Mouse (Mus musculus): ENCODE measurements around the gene Gdpd2. TPM values are rescaled to one million over a fixed set of nuclear protein-coding genes. Genes with fewer than 3 reads are reported as not detected.
A peak's percentile ranks its signal among the peaks of the same experiment; 100 is the strongest.

The Gdpd2 gene
- total RNA-seq, 2 experiments from 2014 or later = 8.0 to 11.5 TPM

- intact Hi-C loops (cut with DNase I) = loop anchor here (10.0 kb wide), 1 partner anchor 170 kb away; no protein-coding TSS in a partner anchor
- peak; percentile 25 to 28 for DNase-seq (ENCODE audit: low spot score in 2 of 2)
Measured at GRCm38 (mm10) chrX:100774341-100774811, 44.7 kb downstream of the Gdpd2 start.

- no peak for DNase-seq (ENCODE audit: low spot score in 2 of 2)
- intact Hi-C loops (cut with DNase I) = loop anchor here (10.0 kb wide), 1 partner anchor 169 kb away; no protein-coding TSS in a partner anchor
Measured at GRCm38 (mm10) chrX:100775405-100775804, 45.7 kb downstream of the Gdpd2 start.

- intact Hi-C loops (cut with DNase I) = loop anchor here (10.0 kb wide), 1 partner anchor 168 kb away; no protein-coding TSS in a partner anchor
- DNase-seq (ENCODE audit: low spot score in 2 of 2) = peak; percentile 65 to 66
Measured at GRCm38 (mm10) chrX:100776494-100776893, 46.8 kb downstream of the Gdpd2 start.

GRCm38 (mm10) chrX:100776985-100777654 lies 47.4 kb downstream of the Gdpd2 start:
- no peak for DNase-seq (ENCODE audit: low spot score in 2 of 2)
- intact Hi-C loops (cut with DNase I) = loop anchor here (10.0 kb wide), 1 partner anchor 168 kb away; no protein-coding TSS in a partner anchor

GRCm38 (mm10) chrX:100777655-100778234 lies 48.1 kb downstream of the Gdpd2 start:
- intact Hi-C loops (cut with DNase I) = loop anchor here (10.0 kb wide), 1 partner anchor 167 kb away; no protein-coding TSS in a partner anchor
- no peak for DNase-seq (ENCODE audit: low spot score in 2 of 2)

GRCm38 (mm10) chrX:100778397-100778796 lies 48.7 kb downstream of the Gdpd2 start:
- intact Hi-C loops (cut with DNase I) = loop anchor here (10.0 kb wide), 1 partner anchor 166 kb away; no protein-coding TSS in a partner anchor
- no peak for DNase-seq (ENCODE audit: low spot score in 2 of 2)

Other genes starting within 250 kb of the Gdpd2 start
- 10 to 100 TPM; 32.6 to 35.0 TPM for gene Igbp1, start 235.6 kb upstream of the Gdpd2 start, total RNA-seq (2021)
- under 1 TPM; 0.08 to 0.18 TPM for gene Dgat2l6, start 205.0 kb upstream of the Gdpd2 start, total RNA-seq (2021)
- not detected for gene Awat1, start 157.6 kb upstream of the Gdpd2 start, total RNA-seq (2021)
- gene P2ry4, start 135.0 kb upstream of the Gdpd2 start, total RNA-seq (2021) = not detected
- gene Arr3, start 124.4 kb upstream of the Gdpd2 start, total RNA-seq (2021) = under 1 TPM; 0.26 to 0.32 TPM
- 1 to 10 TPM in 1 of 2 experiments, under 1 TPM in 1; 0.97 to 1.1 TPM for gene Kif4, start 104.1 kb upstream of the Gdpd2 start, total RNA-seq (2021)
- gene Pdzd11, start 103.3 kb upstream of the Gdpd2 start, total RNA-seq (2021) = 10 to 100 TPM; 37.8 to 42.1 TPM
- gene Dlg3, start 37.8 kb downstream of the Gdpd2 start, total RNA-seq (2021) = 100 to 1,000 TPM; 153 to 158 TPM

All from left cerebral cortex, postnatal 14 days (tissue).